Mouse (Mus musculus): ENCODE data around the gene Meis2.

GRCm38 (mm10) chr2:116052688-116053421, 12.8 kb downstream of the Meis2 start:
- TF ChIP-seq CTCF (IDR thresholded peaks at IDR 0.05; ENCODE audit: borderline replicate concordance, extremely low read depth, insufficient read depth, insufficient read length) (no peak), POLR2A (IDR thresholded peaks at IDR 0.05; ENCODE audit: borderline replicate concordance, extremely low read depth, insufficient read depth, insufficient read length, poor library complexity, severe bottlenecking) (no peak)
